Mouse (Mus musculus): ENCODE measurements around the gene Itih2. TPM values are rescaled to one million over a fixed set of nuclear protein-coding genes. Genes with fewer than 3 reads are reported as not detected.
A peak's percentile ranks its signal among the peaks of the same experiment; 100 is the strongest.

Gene Itih2
- polyA plus RNA-seq, 1 experiment from 2014 or later: 1.7 TPM

DNA sequence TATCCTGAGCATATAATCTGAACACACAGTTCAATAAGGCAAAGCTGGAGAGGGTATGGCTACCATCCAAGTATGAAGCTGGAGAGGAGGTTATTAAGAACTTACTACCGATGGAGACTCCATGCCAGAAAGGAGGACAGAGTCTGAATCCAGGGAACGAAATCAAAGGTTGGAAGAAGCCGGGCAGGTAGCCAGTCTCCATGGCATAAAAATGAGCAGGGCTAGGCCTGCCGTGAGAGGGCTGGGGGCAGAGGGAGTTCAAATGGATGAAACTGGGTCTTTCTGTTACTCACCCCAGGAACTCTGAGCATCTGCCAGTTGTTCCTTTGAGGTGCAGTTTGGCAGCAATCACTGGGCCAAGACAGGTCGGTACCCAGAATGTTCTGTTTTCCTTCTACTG lies 9.3 kb upstream of the Itih2 start:
- no peak overlapping the region for H3K4me3 ChIP-seq
- ATAC-seq (ENCODE audit: low FRiP score): no peak
- no peaks in the 10 kb centered on the region for H3K36me3 ChIP-seq
- 84% methylated on average over 5 of the region's 5 CpGs for WGBS
- H3K4me2 ChIP-seq: no peak overlapping the region
- H3K27ac ChIP-seq: no peak overlapping the region
- H3K9me3 ChIP-seq: no peaks in the 10 kb centered on the region
- H3K27me3 ChIP-seq: no peaks in the 10 kb centered on the region
- H3K9ac ChIP-seq: no peak overlapping the region
- H3K4me1 ChIP-seq (replicated peaks): no peaks in the 10 kb centered on the region

GRCm38 (mm10) chr2:10137320-10137719 lies 6.1 kb upstream of the Itih2 start:
- H3K36me3 ChIP-seq: no peaks in the 10 kb centered on the region
- no peaks in the 10 kb centered on the region for H3K9me3 ChIP-seq
- no peak overlapping the region for H3K4me2 ChIP-seq
- H3K27me3 ChIP-seq: no peaks in the 10 kb centered on the region
- no peak overlapping the region for H3K4me3 ChIP-seq
- no peak for ATAC-seq (ENCODE audit: low FRiP score)
- H3K27ac ChIP-seq: no peak overlapping the region
- WGBS: 84% methylated on average over 2 of the region's 2 CpGs
- no peak overlapping the region for H3K9ac ChIP-seq
- H3K4me1 ChIP-seq (replicated peaks): no peaks in the 10 kb centered on the region

DNA sequence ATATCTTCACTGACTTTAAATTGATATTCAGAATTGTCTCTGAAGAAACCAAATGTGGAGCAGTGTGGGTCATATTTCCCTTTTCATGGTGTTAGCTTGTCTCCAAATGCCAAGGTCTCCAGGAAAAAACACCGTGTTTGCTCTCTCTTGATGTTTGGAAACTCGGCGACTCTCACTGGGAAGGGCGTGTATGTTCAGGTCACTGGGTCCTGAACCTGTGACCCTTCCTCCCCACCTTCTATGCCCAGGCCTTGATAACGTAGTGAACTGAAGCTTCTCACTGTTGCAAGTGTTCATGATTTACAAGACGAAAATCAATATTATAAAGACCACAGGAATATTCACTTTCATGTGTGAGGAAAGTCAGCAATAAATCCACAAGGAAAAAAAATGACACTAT lies 2.7 kb upstream of the Itih2 start:
- Histone ChIP-seq H3K4me1 (replicated peaks) (no peaks in the 10 kb centered on the region), H3K27ac (no peak overlapping the region), H3K9me3 (no peaks in the 10 kb centered on the region), H3K27me3 (no peaks in the 10 kb centered on the region), H3K4me2 (no peak overlapping the region), H3K36me3 (no peaks in the 10 kb centered on the region), H3K4me3 (no peak overlapping the region), H3K9ac (no peak overlapping the region)
- WGBS: 76% methylated on average over 6 of the region's 6 CpGs
- ATAC-seq (ENCODE audit: low FRiP score): no peak

DNA sequence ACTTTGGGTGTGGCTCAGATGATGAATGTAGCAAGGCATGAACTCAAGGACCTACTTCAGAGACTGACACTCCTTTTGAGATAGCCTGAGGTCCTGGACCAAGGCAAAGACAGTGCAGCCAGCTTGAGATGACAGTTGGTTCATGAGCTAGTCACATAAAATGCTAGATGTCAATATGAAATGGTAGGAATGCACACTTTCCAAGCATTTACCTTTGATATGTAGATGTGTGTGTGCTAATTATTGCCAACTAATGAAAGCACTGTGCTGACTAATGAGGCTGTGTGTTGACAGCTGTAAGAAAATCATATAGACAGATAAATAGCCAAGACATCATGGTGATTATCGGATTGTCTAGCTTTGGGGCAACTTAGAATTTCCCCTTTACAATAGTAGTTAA lies 932 bp upstream of the Itih2 start:
- no peak for ATAC-seq (ENCODE audit: low FRiP score)
- Histone ChIP-seq H3K27ac (no peak overlapping the region), H3K36me3 (no peaks in the 10 kb centered on the region), H3K9ac (no peak overlapping the region), H3K4me1 (replicated peaks) (no peaks in the 10 kb centered on the region), H3K27me3 (no peaks in the 10 kb centered on the region), H3K4me2 (no peak overlapping the region), H3K9me3 (no peaks in the 10 kb centered on the region), H3K4me3 (no peak overlapping the region)
- WGBS: 89% methylated on average over 1 of the region's 1 CpGs

- Histone ChIP-seq H3K36me3 (no peaks in the 10 kb centered on the region), H3K27me3 (no peaks in the 10 kb centered on the region), H3K9me3 (no peaks in the 10 kb centered on the region), H3K9ac (no peak overlapping the region), H3K4me1 (replicated peaks) (no peaks in the 10 kb centered on the region), H3K27ac (no peak overlapping the region), H3K4me3 (no peak overlapping the region), H3K4me2 (no peak overlapping the region)
- 73% methylated on average over 8 of the region's 8 CpGs for WGBS
- no peak for ATAC-seq (ENCODE audit: low FRiP score)
These were observed 730 bp downstream of the Itih2 start for GRCm38 (mm10) chr2:10130341-10130990.

DNA sequence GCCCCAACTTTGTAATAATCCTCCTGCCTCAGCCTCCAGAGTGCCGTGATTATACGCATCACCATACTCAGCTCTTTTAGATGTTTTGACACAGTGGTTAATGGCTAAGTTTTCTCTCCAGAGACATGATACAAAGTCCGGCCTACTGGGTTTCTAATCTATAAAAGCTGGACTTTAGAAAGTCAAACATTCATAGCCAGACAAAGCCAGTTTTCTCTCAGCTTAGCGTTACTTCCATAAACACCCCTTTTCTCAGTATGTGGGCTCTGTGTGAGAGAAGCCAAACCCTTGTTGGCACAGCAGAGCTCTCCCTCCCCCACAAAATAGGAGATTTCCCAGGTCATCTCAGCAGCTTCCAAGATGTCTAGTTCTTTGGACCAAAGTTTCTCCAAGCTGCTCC lies 2.6 kb downstream of the Itih2 start:
- Histone ChIP-seq H3K27ac (no peak overlapping the region), H3K4me2 (no peak overlapping the region), H3K27me3 (no peaks in the 10 kb centered on the region), H3K4me3 (no peak overlapping the region), H3K9me3 (no peaks in the 10 kb centered on the region), H3K9ac (no peak overlapping the region), H3K36me3 (no peaks in the 10 kb centered on the region), H3K4me1 (replicated peaks) (no peaks in the 10 kb centered on the region)
- ATAC-seq (ENCODE audit: low FRiP score): no peak
- 84% methylated on average over 4 of the region's 4 CpGs for WGBS

DNA sequence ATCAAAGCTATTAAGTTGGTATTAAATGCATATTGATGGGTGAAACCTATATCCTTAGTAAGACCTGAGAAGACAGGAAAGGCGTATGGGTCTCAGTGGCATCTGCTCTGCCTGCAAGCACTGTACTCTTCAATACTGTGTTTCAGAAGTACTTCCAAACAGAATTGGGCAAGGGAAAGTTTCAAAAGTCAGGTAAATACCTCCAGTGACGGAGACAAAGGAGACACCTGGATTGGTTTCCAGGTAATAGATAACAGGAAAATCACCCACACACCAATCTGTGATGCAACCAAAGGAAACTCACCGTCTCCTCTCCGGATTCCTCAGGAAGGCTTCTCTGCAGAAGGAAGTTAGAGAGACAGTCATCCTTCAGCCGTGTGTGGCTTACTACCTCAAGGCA lies 3.7 kb downstream of the Itih2 start:
- no peak overlapping the region for H3K9ac ChIP-seq
- H3K4me3 ChIP-seq: no peak overlapping the region
- no peaks in the 10 kb centered on the region for H3K4me1 ChIP-seq (replicated peaks)
- no peaks in the 10 kb centered on the region for H3K27me3 ChIP-seq
- ATAC-seq (ENCODE audit: low FRiP score): no peak
- 90% methylated on average over 5 of the region's 5 CpGs for WGBS
- no peak overlapping the region for H3K4me2 ChIP-seq
- no peaks in the 10 kb centered on the region for H3K9me3 ChIP-seq
- no peak overlapping the region for H3K27ac ChIP-seq
- H3K36me3 ChIP-seq: no peaks in the 10 kb centered on the region

- no peak for ATAC-seq (ENCODE audit: low FRiP score)
- Histone ChIP-seq H3K9ac (no peak overlapping the region), H3K4me1 (replicated peaks) (no peaks in the 10 kb centered on the region), H3K27me3 (no peaks in the 10 kb centered on the region), H3K36me3 (no peaks in the 10 kb centered on the region), H3K4me3 (no peak overlapping the region), H3K4me2 (no peak overlapping the region), H3K9me3 (no peaks in the 10 kb centered on the region), H3K27ac (no peak overlapping the region)
- 94% methylated on average over 4 of the region's 4 CpGs for WGBS
These were observed 5.1 kb downstream of the Itih2 start for GRCm38 (mm10) chr2:10126122-10126521.

DNA sequence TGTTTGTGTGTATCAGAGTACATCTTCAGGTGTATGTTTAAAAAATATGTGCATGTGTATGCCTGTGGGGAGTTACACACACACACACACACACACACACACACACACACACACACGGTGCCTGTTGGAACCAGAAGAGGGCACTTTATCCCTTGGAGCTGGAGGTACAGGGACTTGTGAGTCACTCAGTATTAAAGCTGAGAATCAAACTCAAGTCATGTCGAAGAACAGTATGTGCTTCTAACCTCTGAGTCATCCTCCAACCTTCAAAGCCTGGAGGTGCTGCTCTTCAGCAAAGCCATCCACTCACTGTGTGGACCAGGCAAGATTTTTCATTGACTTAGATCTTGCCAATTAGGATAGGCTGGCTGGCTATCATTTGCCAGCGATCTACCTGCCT lies 9.4 kb downstream of the Itih2 start:
- Histone ChIP-seq H3K9me3 (no peaks in the 10 kb centered on the region), H3K36me3 (no peaks in the 10 kb centered on the region), H3K9ac (no peak overlapping the region), H3K4me1 (replicated peaks) (no peaks in the 10 kb centered on the region), H3K27me3 (no peaks in the 10 kb centered on the region), H3K4me2 (no peak overlapping the region), H3K4me3 (no peak overlapping the region), H3K27ac (no peak overlapping the region)
- ATAC-seq (ENCODE audit: low FRiP score): no peak
- WGBS: 72% methylated on average over 3 of the region's 3 CpGs

DNA sequence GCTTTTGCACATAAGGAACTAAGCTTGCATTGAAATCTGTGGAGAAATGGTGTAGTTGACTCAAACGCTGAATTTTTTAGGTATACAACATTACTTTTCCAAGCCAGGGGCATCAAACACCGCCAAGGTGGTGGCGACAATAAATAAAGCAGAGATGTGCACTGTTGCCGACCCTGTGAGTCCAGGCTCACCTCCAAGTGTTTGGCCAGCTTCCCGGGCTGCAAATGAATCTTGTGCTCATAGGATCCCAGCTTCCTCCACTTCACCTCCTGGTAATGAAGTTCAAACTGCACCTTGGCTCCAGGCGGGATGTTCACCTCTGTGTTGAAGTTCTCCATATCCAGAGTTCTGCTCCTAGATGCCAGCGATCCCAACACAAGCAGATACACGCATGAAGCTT lies 11.9 kb downstream of the Itih2 start:
- no peaks in the 10 kb centered on the region for H3K9me3 ChIP-seq
- 92% methylated on average over 8 of the region's 8 CpGs for WGBS
- H3K4me2 ChIP-seq: no peak overlapping the region
- ATAC-seq (ENCODE audit: low FRiP score): no peak
- no peak overlapping the region for H3K4me3 ChIP-seq
- H3K27ac ChIP-seq: no peak overlapping the region
- H3K4me1 ChIP-seq (replicated peaks): no peaks in the 10 kb centered on the region
- no peaks in the 10 kb centered on the region for H3K27me3 ChIP-seq
- no peak overlapping the region for H3K9ac ChIP-seq
- H3K36me3 ChIP-seq: no peaks in the 10 kb centered on the region

GRCm38 (mm10) chr2:10118751-10119150 lies 12.4 kb downstream of the Itih2 start:
- ATAC-seq (ENCODE audit: low FRiP score): no peak
- Histone ChIP-seq H3K4me3 (no peak overlapping the region), H3K36me3 (no peaks in the 10 kb centered on the region), H3K27ac (no peak overlapping the region), H3K27me3 (no peaks in the 10 kb centered on the region), H3K4me1 (replicated peaks) (no peaks in the 10 kb centered on the region), H3K9ac (no peak overlapping the region), H3K4me2 (no peak overlapping the region), H3K9me3 (no peaks in the 10 kb centered on the region)
- 70% methylated on average over 1 of the region's 1 CpGs for WGBS

DNA sequence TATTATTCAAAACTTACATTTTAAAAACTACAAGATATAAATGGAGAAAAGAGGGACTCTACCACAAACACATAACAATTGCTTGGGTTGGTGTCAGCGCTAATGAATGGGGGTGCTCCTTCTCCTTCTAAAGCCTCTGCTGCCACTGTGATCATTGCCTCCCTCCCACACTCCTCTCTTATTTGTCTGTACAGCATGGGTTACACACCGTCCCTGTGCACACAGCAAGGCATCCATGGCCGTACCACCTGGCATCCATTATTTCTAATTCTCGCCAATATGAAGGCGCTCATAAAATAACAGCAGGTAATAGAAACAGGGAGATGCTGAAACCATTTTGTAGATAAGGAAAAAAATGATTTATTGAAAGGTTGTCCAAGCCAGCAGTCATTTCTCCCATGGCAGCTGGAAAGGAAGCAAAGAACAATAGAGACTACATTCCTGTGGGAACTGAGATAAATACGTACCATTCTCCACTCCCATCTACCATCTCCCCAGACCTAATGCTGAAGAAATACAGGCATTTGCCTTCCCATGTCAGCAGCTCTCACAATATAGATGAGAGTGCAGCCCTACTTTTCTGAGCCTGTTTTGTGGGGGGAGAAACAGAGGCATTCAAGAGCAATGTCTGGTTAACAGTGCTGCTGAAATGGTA lies 22.5 kb downstream of the Itih2 start:
- Histone ChIP-seq H3K4me2 (no peak overlapping the region), H3K27ac (peak overlapping the region; percentile 67), H3K4me1 (replicated peaks) (peaks cover 6% of the 10 kb centered on the region; the same call in 1 of the 2 replicates), H3K36me3 (no peaks in the 10 kb centered on the region), H3K4me3 (no peak overlapping the region), H3K9ac (no peak overlapping the region), H3K27me3 (no peaks in the 10 kb centered on the region), H3K9me3 (no peaks in the 10 kb centered on the region)
- ATAC-seq (ENCODE audit: low FRiP score): 0 out of 2 replicates have a peak, but pooled peaks have one; percentile 68
- WGBS: 64% methylated on average over 6 of the region's 6 CpGs

GRCm38 (mm10) chr2:10101180-10101579 lies 30.0 kb downstream of the Itih2 start:
- no peaks in the 10 kb centered on the region for H3K36me3 ChIP-seq
- H3K4me1 ChIP-seq (replicated peaks): no peaks in the 10 kb centered on the region
- no peak overlapping the region for H3K4me2 ChIP-seq
- no peak overlapping the region for H3K27ac ChIP-seq
- no peaks in the 10 kb centered on the region for H3K27me3 ChIP-seq
- no peak overlapping the region for H3K4me3 ChIP-seq
- no peak overlapping the region for H3K9ac ChIP-seq
- H3K9me3 ChIP-seq: no peaks in the 10 kb centered on the region
- WGBS: 44% methylated on average over 6 of the region's 6 CpGs
- 0 out of 2 replicates have a peak, but pooled peaks have one; percentile 22 for ATAC-seq (ENCODE audit: low FRiP score)

All from hindbrain, embryonic 13.5 days (tissue).